20 mouse cellular contexts compared by ENCODE assay signal in the genomic region with DNA sequence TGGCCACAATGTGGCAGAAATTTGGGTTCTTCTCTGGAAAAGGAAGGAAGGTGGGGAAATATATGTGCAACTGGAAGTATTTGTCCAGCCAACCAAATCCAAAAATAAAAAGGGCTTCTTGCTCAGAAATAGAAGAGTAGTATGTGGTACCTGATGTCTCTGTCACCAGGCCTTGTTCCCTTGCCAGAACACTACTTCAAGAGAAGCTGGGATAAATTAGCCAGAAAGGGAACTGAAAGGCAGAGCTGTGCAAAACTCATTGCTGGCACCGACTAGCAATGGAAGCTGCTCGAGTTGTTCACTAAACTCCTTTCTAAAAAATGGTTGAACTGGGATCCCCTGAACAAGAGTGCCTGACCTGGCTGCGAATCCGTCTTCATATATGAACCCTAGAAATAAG.
DNase-seq lines count a peak whose midpoint lies in the region; ATAC-seq lines count a peak whose summit lies in the region.
"Had no signal": no experiment of that assay in that cellular context is flagged by ENCODE, and none has a peak within 500 bp of the region (broad histone marks: within the 10 kb centered on the region; RNA-seq: fewer than 3 reads in every experiment).

No protein-coding gene starts in this region.

- H3K4me2 ChIP-seq in midbrain, embryonic 11.5 days, result no peak overlapping the region
- no peak overlapping the region for H3K4me2 ChIP-seq in midbrain, embryonic 15.5 days
- H3K4me2 ChIP-seq: embryonic facial prominence, embryonic 12.5 days; embryonic facial prominence, embryonic 15.5 days; heart, embryonic 11.5 days; hindbrain, embryonic 12.5 days; hindbrain, embryonic 15.5 days had no signal

- H3K27ac ChIP-seq in midbrain, embryonic 11.5 days (ENCODE audit: low read depth, low read length), result no peak overlapping the region
- no peak overlapping the region for H3K27ac ChIP-seq in midbrain, embryonic 15.5 days
- H3K27ac ChIP-seq: embryonic facial prominence, embryonic 12.5 days; embryonic facial prominence, embryonic 15.5 days; hindbrain, embryonic 12.5 days; hindbrain, embryonic 15.5 days had no signal

- no peak overlapping the region for H3K9ac ChIP-seq in midbrain, embryonic 11.5 days (ENCODE audit: low read length)
- no peak overlapping the region for H3K9ac ChIP-seq in midbrain, embryonic 15.5 days
- H3K9ac ChIP-seq: embryonic facial prominence, embryonic 12.5 days; embryonic facial prominence, embryonic 15.5 days; forebrain, postnatal 0 days; hindbrain, embryonic 12.5 days; hindbrain, embryonic 15.5 days had no signal

- H3K4me1 ChIP-seq in midbrain, embryonic 11.5 days (ENCODE audit: control insufficient read depth, insufficient read depth, low read length), result no peaks in the 10 kb centered on the region
- no peaks in the 10 kb centered on the region for H3K4me1 ChIP-seq in midbrain, embryonic 15.5 days
- H3K4me1 ChIP-seq: embryonic facial prominence, embryonic 12.5 days; hindbrain, embryonic 12.5 days; hindbrain, embryonic 15.5 days had no signal

- no peaks in the 10 kb centered on the region for H3K36me3 ChIP-seq in midbrain, embryonic 11.5 days (ENCODE audit: control insufficient read depth, insufficient read depth, low read length)
- H3K36me3 ChIP-seq in midbrain, embryonic 15.5 days (replicated peaks), result no peaks in the 10 kb centered on the region
- H3K36me3 ChIP-seq: embryonic facial prominence, embryonic 12.5 days; embryonic facial prominence, embryonic 15.5 days; hindbrain, embryonic 12.5 days; hindbrain, embryonic 15.5 days had no signal

- H3K4me3 ChIP-seq in midbrain, embryonic 11.5 days (ENCODE audit: low read depth, low read length), result no peak overlapping the region
- H3K4me3 ChIP-seq in midbrain, embryonic 15.5 days, result no peak overlapping the region
- H3K4me3 ChIP-seq: embryonic facial prominence, embryonic 12.5 days; embryonic facial prominence, embryonic 15.5 days; hindbrain, embryonic 12.5 days; hindbrain, embryonic 15.5 days had no signal

- no peak for DNase-seq in frontal cortex, adult 2 months (ENCODE audit: extremely low spot score in 1 of 2, low spot score in 1 of 2)
- DNase-seq in midbrain, embryonic 11.5 days (ENCODE audit: low spot score, missing footprints), result peak; percentile 33
- DNase-seq in telencephalon, adult 2 months (ENCODE audit: low read depth, low spot score), result peak; percentile 58
- DNase-seq in adrenal gland, adult 18-20 months (ENCODE audit: low spot score in 2 of 2), result no peak
- DNase-seq: adrenal gland, adult 8-10 months; adrenal gland, postnatal 25 days; cerebellum, adult 9-10 months; forebrain, postnatal 0 days; gastrocnemius, postnatal 10 days; gastrocnemius, postnatal 36 days; heart, adult 11 months had no signal

- no peaks in the 10 kb centered on the region for H3K27me3 ChIP-seq in midbrain, embryonic 11.5 days (ENCODE audit: control insufficient read depth, insufficient read depth, low read length)
- no peaks in the 10 kb centered on the region for H3K27me3 ChIP-seq in midbrain, embryonic 15.5 days (replicated peaks)
- H3K27me3 ChIP-seq: embryonic facial prominence, embryonic 12.5 days; embryonic facial prominence, embryonic 15.5 days; hindbrain, embryonic 12.5 days; hindbrain, embryonic 15.5 days had no signal

- 90% methylated on average over 4 of the region's 4 CpGs for WGBS in midbrain, embryonic 11.5 days
- WGBS in midbrain, embryonic 15.5 days, result 95% methylated on average over 4 of the region's 4 CpGs

- peak; percentile 41; the same call in 1 of the 2 replicates for ATAC-seq in frontal cortex, adult (ENCODE audit: low TSS enrichment)
- ATAC-seq in midbrain, embryonic 11.5 days (ENCODE audit: low FRiP score), result no peak
- ATAC-seq in midbrain, embryonic 15.5 days (replicated peaks), result no peak
- ATAC-seq: CD4-positive, CD25-positive, alpha-beta regulatory T cell, adult 4 months; forebrain, embryonic 14.5 days; forebrain, postnatal 0 days had no signal

- H3K9me3 ChIP-seq in midbrain, embryonic 11.5 days (ENCODE audit: control insufficient read depth, low read length), result no peaks in the 10 kb centered on the region
- no peaks in the 10 kb centered on the region for H3K9me3 ChIP-seq in midbrain, embryonic 15.5 days
- H3K9me3 ChIP-seq: embryonic facial prominence, embryonic 12.5 days; embryonic facial prominence, embryonic 15.5 days; hindbrain, embryonic 12.5 days; hindbrain, embryonic 15.5 days had no signal

Comparison
In these comparisons a context has a peak if more than half of its experiments do, and no peak if none do; other contexts are left out.
1. DNase-seq: peak in midbrain, embryonic 11.5 days (single experiment) and telencephalon, adult 2 months (single experiment); none in frontal cortex, adult 2 months (0 of 2) and adrenal gland, adult 18-20 months (0 of 2).